Mouse (Mus musculus): ENCODE measurements around the gene Olfr806. TPM values are rescaled to one million over a fixed set of nuclear protein-coding genes. Genes with fewer than 3 reads are reported as not detected.

The Olfr806 gene
- not detected in 2 replicates for polyA plus RNA-seq (2014; fragmentation: Nextera tagmentation; extraction: Ambion mirVana)

GRCm38 (mm10) chr10:129741821-129742220 is at the start of gene Olfr806:
Olfr806 (minus strand) TSS chr10:129741921.
- no peaks in the 10 kb centered on the region for H3K9me3 ChIP-seq (ENCODE audit: control insufficient read depth, low read length)
- no peak within 1 kb of the TSS for H3K4me3 ChIP-seq (ENCODE audit: low read depth, low read length)
- no peaks in the 10 kb centered on the region for H3K27me3 ChIP-seq (ENCODE audit: control insufficient read depth, insufficient read depth, low read length)
- no peak within 1 kb of the TSS for H3K4me2 ChIP-seq (ENCODE audit: low read depth)
- no peaks in the 10 kb centered on the region for H3K36me3 ChIP-seq (ENCODE audit: control insufficient read depth, insufficient read depth, low read length)
- no peak within 1 kb of the TSS for H3K9ac ChIP-seq (ENCODE audit: low read length)
- ATAC-seq (ENCODE audit: insufficient read depth, low FRiP score, low TSS enrichment), result no peak
- no peak within 1 kb of the TSS for H3K27ac ChIP-seq (ENCODE audit: low read depth, low read length)
- no peaks in the 10 kb centered on the region for H3K4me1 ChIP-seq (ENCODE audit: control insufficient read depth, insufficient read depth, low read length)
- no peak for DNase-seq (ENCODE audit: low spot score)

GRCm38 (mm10) chr10:129778123-129778522 is 36.4 kb upstream of the Olfr806 start:
- ATAC-seq (ENCODE audit: insufficient read depth, low FRiP score, low TSS enrichment), result no peak
- Histone ChIP-seq H3K27ac (ENCODE audit: low read depth, low read length) (no peak overlapping the region), H3K9ac (ENCODE audit: low read length) (no peak overlapping the region), H3K36me3 (ENCODE audit: control insufficient read depth, insufficient read depth, low read length) (no peaks in the 10 kb centered on the region), H3K4me2 (ENCODE audit: low read depth) (no peak overlapping the region), H3K9me3 (ENCODE audit: control insufficient read depth, low read length) (no peaks in the 10 kb centered on the region), H3K4me3 (ENCODE audit: low read depth, low read length) (no peak overlapping the region), H3K27me3 (ENCODE audit: control insufficient read depth, insufficient read depth, low read length) (no peaks in the 10 kb centered on the region), H3K4me1 (ENCODE audit: control insufficient read depth, insufficient read depth, low read length) (no peaks in the 10 kb centered on the region)
- DNase-seq (ENCODE audit: low spot score), result no peak

- H3K27me3 ChIP-seq (ENCODE audit: control insufficient read depth, insufficient read depth, low read length), result no peaks in the 10 kb centered on the region
- H3K4me3 ChIP-seq (ENCODE audit: low read depth, low read length), result no peak within 1 kb of the TSS
- ATAC-seq (ENCODE audit: insufficient read depth, low FRiP score, low TSS enrichment) (no peak), DNase-seq (ENCODE audit: low spot score) (no peak)
- H3K4me1 ChIP-seq (ENCODE audit: control insufficient read depth, insufficient read depth, low read length), result no peaks in the 10 kb centered on the region
- H3K36me3 ChIP-seq (ENCODE audit: control insufficient read depth, insufficient read depth, low read length), result no peaks in the 10 kb centered on the region
- no peak within 1 kb of the TSS for H3K9ac ChIP-seq (ENCODE audit: low read length)
- no peaks in the 10 kb centered on the region for H3K9me3 ChIP-seq (ENCODE audit: control insufficient read depth, low read length)
- H3K27ac ChIP-seq (ENCODE audit: low read depth, low read length), result no peak within 1 kb of the TSS
- H3K4me2 ChIP-seq (ENCODE audit: low read depth), result no peak within 1 kb of the TSS
These were observed 32.6 kb upstream of the Olfr806 start, which contains the start of gene Olfr809 for GRCm38 (mm10) chr10:129774338-129774737. Olfr809 (plus strand) TSS chr10:129774638.

GRCm38 (mm10) chr10:129765182-129765581 is 23.5 kb upstream of the Olfr806 start, which contains the start of gene Olfr808:
Olfr808 (plus strand) TSS chr10:129765482.
- no peaks in the 10 kb centered on the region for H3K27me3 ChIP-seq (ENCODE audit: control insufficient read depth, insufficient read depth, low read length)
- H3K9ac ChIP-seq (ENCODE audit: low read length), result no peak within 1 kb of the TSS
- H3K4me2 ChIP-seq (ENCODE audit: low read depth), result no peak within 1 kb of the TSS
- no peaks in the 10 kb centered on the region for H3K36me3 ChIP-seq (ENCODE audit: control insufficient read depth, insufficient read depth, low read length)
- ATAC-seq (ENCODE audit: insufficient read depth, low FRiP score, low TSS enrichment), result no peak
- H3K9me3 ChIP-seq (ENCODE audit: control insufficient read depth, low read length), result no peaks in the 10 kb centered on the region
- DNase-seq (ENCODE audit: low spot score), result no peak
- WGBS, result 90% methylated on average over 1 of the region's 1 CpGs
- no peaks in the 10 kb centered on the region for H3K4me1 ChIP-seq (ENCODE audit: control insufficient read depth, insufficient read depth, low read length)
- no peak within 1 kb of the TSS for H3K4me3 ChIP-seq (ENCODE audit: low read depth, low read length)
- no peak within 1 kb of the TSS for H3K27ac ChIP-seq (ENCODE audit: low read depth, low read length)

- 90% methylated on average over 1 of the region's 1 CpGs for WGBS
- Histone ChIP-seq H3K27ac (ENCODE audit: low read depth, low read length) (no peak within 1 kb of the TSS), H3K9me3 (ENCODE audit: control insufficient read depth, low read length) (no peaks in the 10 kb centered on the region), H3K4me2 (ENCODE audit: low read depth) (no peak within 1 kb of the TSS), H3K36me3 (ENCODE audit: control insufficient read depth, insufficient read depth, low read length) (no peaks in the 10 kb centered on the region), H3K9ac (ENCODE audit: low read length) (no peak within 1 kb of the TSS), H3K4me1 (ENCODE audit: control insufficient read depth, insufficient read depth, low read length) (no peaks in the 10 kb centered on the region), H3K4me3 (ENCODE audit: low read depth, low read length) (no peak within 1 kb of the TSS), H3K27me3 (ENCODE audit: control insufficient read depth, insufficient read depth, low read length) (no peaks in the 10 kb centered on the region)
- DNase-seq (ENCODE audit: low spot score) (no peak), ATAC-seq (ENCODE audit: insufficient read depth, low FRiP score, low TSS enrichment) (no peak)
These were observed 16.0 kb upstream of the Olfr806 start, which contains the start of gene Olfr807 for GRCm38 (mm10) chr10:129757693-129758092. Olfr807 (minus strand) TSS chr10:129757793.

GRCm38 (mm10) chr10:129729275-129729674 is 12.4 kb downstream of the Olfr806 start, which contains the start of gene Olfr805:
Olfr805 (minus strand) TSS chr10:129729375.
- ATAC-seq (ENCODE audit: insufficient read depth, low FRiP score, low TSS enrichment) (no peak), DNase-seq (ENCODE audit: low spot score) (no peak)
- Histone ChIP-seq H3K9me3 (ENCODE audit: control insufficient read depth, low read length) (no peaks in the 10 kb centered on the region), H3K27me3 (ENCODE audit: control insufficient read depth, insufficient read depth, low read length) (no peaks in the 10 kb centered on the region), H3K4me2 (ENCODE audit: low read depth) (no peak within 1 kb of the TSS), H3K27ac (ENCODE audit: low read depth, low read length) (no peak within 1 kb of the TSS), H3K4me3 (ENCODE audit: low read depth, low read length) (no peak within 1 kb of the TSS), H3K36me3 (ENCODE audit: control insufficient read depth, insufficient read depth, low read length) (no peaks in the 10 kb centered on the region), H3K9ac (ENCODE audit: low read length) (no peak within 1 kb of the TSS), H3K4me1 (ENCODE audit: control insufficient read depth, insufficient read depth, low read length) (no peaks in the 10 kb centered on the region)
- WGBS, result 93% methylated on average over 2 of the region's 2 CpGs

- H3K4me2 ChIP-seq (ENCODE audit: low read depth), result no peak within 1 kb of the TSS
- no peaks in the 10 kb centered on the region for H3K4me1 ChIP-seq (ENCODE audit: control insufficient read depth, insufficient read depth, low read length)
- H3K9ac ChIP-seq (ENCODE audit: low read length), result no peak within 1 kb of the TSS
- ATAC-seq (ENCODE audit: insufficient read depth, low FRiP score, low TSS enrichment), result no peak
- H3K4me3 ChIP-seq (ENCODE audit: low read depth, low read length), result no peak within 1 kb of the TSS
- no peak within 1 kb of the TSS for H3K27ac ChIP-seq (ENCODE audit: low read depth, low read length)
- no peaks in the 10 kb centered on the region for H3K27me3 ChIP-seq (ENCODE audit: control insufficient read depth, insufficient read depth, low read length)
- H3K36me3 ChIP-seq (ENCODE audit: control insufficient read depth, insufficient read depth, low read length), result no peaks in the 10 kb centered on the region
- H3K9me3 ChIP-seq (ENCODE audit: control insufficient read depth, low read length), result no peaks in the 10 kb centered on the region
- no peak for DNase-seq (ENCODE audit: low spot score)
These were observed 38.8 kb downstream of the Olfr806 start, which contains the start of gene Olfr804 for GRCm38 (mm10) chr10:129702910-129703309. Olfr804 (plus strand) TSS chr10:129703210.

- Histone ChIP-seq H3K9ac (ENCODE audit: low read length) (no peak within 1 kb of the TSS), H3K27ac (ENCODE audit: low read depth, low read length) (no peak within 1 kb of the TSS), H3K36me3 (ENCODE audit: control insufficient read depth, insufficient read depth, low read length) (no peaks in the 10 kb centered on the region), H3K9me3 (ENCODE audit: control insufficient read depth, low read length) (no peaks in the 10 kb centered on the region), H3K4me2 (ENCODE audit: low read depth) (no peak within 1 kb of the TSS), H3K27me3 (ENCODE audit: control insufficient read depth, insufficient read depth, low read length) (no peaks in the 10 kb centered on the region), H3K4me1 (ENCODE audit: control insufficient read depth, insufficient read depth, low read length) (no peaks in the 10 kb centered on the region), H3K4me3 (ENCODE audit: low read depth, low read length) (no peak within 1 kb of the TSS)
- ATAC-seq (ENCODE audit: insufficient read depth, low FRiP score, low TSS enrichment) (no peak), DNase-seq (ENCODE audit: low spot score) (no peak)
- WGBS, result 83% methylated on average over 2 of the region's 2 CpGs
These were observed 47.5 kb downstream of the Olfr806 start, which contains the start of gene Olfr803 for GRCm38 (mm10) chr10:129694186-129694585. Olfr803 (minus strand) TSS chr10:129694286.

- no peaks in the 10 kb centered on the region for H3K4me1 ChIP-seq (ENCODE audit: control insufficient read depth, insufficient read depth, low read length)
- ATAC-seq (ENCODE audit: insufficient read depth, low FRiP score, low TSS enrichment), result no peak
- WGBS, result 68% methylated on average over 1 of the region's 1 CpGs
- H3K27ac ChIP-seq (ENCODE audit: low read depth, low read length), result no peak within 1 kb of the TSS
- no peak for DNase-seq (ENCODE audit: low spot score)
- H3K27me3 ChIP-seq (ENCODE audit: control insufficient read depth, insufficient read depth, low read length), result no peaks in the 10 kb centered on the region
- H3K4me2 ChIP-seq (ENCODE audit: low read depth), result no peak within 1 kb of the TSS
- H3K4me3 ChIP-seq (ENCODE audit: low read depth, low read length), result no peak within 1 kb of the TSS
- H3K9ac ChIP-seq (ENCODE audit: low read length), result no peak within 1 kb of the TSS
- H3K9me3 ChIP-seq (ENCODE audit: control insufficient read depth, low read length), result no peaks in the 10 kb centered on the region
- H3K36me3 ChIP-seq (ENCODE audit: control insufficient read depth, insufficient read depth, low read length), result no peaks in the 10 kb centered on the region
These were observed 53.7 kb downstream of the Olfr806 start, which contains the start of gene Olfr802 for GRCm38 (mm10) chr10:129688069-129688468. Olfr802 (minus strand) TSS chr10:129688169.
